Mouse (Mus musculus) bone marrow, adult 2 months (tissue): Measurements from ENCODE around the gene Ewsr1. TPM values are rescaled to one million over a fixed set of nuclear protein-coding genes. Genes with fewer than 3 reads are reported as not detected.

Experiments used
- H3K27ac ChIP-seq: fragments of 200-500 bp; 2 replicates; pipeline ENCODE4 v1.5.1; 2012; ENCODE audit warnings: low read depth, mild to moderate bottlenecking, control low read depth, inconsistent platforms, low read length; ENCODE audit not compliant: control insufficient read depth, poor library complexity, insufficient read depth
- H3K4me1 ChIP-seq: fragments of 200-500 bp; 2 replicates; pipeline ENCODE4 v1.6.1; 2011; ENCODE audit warnings: low read length; ENCODE audit not compliant: control insufficient read depth, insufficient read depth
- H3K4me3 ChIP-seq: fragments of 200-500 bp; replicated peaks from 2 replicates; pipeline ENCODE3; 2011; ENCODE audit warnings: mild to moderate bottlenecking, low read depth, low read length, control low read depth; ENCODE audit not compliant: control insufficient read depth
- CTCF ChIP-seq: fragments of 200-500 bp; IDR thresholded peaks from 2 replicates; pipeline ENCODE4 v1.5.1; 2011; ENCODE audit warnings: low read length, control low read depth; ENCODE audit not compliant: control insufficient read depth, insufficient read depth
- POLR2A ChIP-seq: fragments of 200-500 bp; IDR thresholded peaks from 2 replicates; pipeline ENCODE4 v1.6.1; 2011; ENCODE audit warnings: low read depth, mild to moderate bottlenecking, control low read depth, low read length, borderline replicate concordance; ENCODE audit not compliant: control insufficient read depth
- WGBS: fragments of 180-500 bp; shearing (Covaris S2); methylation state at CpG from one replicate; pipeline ENCODE4 v1.1.7; 2018; 5-methylcytosine and 5-hydroxymethylcytosine counted together
- polyA plus RNA-seq: library from polyadenylated mRNA; stranded (reverse); fragments of >200 nt; gene quantifications from 2 replicates; pipeline ENCODE4 v1.2.4, GENCODE M21; 2011; ENCODE audit warnings: low replicate concordance; ENCODE audit not compliant: missing spikeins, insufficient read depth, insufficient read length

Ewsr1 gene
- polyA plus RNA-seq, 1 experiment = 464 TPM

DNA sequence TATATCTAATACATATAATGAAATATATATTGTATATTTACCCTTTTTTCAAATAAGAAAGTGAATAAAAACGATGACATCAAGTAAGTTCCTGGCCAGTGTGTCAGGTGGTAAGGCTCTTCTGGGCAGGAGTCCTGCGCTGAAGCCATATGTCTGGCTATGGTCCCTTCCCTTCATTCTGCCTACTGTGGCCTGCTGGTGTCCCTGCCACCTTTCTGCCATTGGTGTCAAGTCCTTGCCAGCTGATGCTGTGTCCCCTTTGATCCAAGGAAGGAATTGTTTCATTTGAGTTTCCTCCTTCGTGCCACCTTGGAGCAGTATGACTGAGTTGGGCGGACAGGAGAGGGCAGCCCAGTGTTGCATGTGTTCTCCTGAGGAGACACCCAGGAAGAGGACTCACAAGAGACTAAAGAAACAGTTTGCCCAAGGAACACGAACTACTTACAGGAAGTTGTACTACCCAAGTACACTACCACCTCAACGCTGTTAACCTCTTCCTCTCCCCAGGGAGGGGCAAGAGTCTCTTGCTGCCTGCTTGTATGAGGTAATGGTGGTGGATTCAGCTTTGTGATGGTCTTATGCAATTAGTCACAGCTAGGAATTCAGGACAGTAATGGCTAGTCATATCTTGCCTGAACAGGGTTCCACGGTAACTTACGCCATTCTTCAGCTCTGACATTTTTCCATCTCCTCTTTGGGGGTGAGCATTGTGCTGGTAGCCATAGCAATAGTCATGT, 56.3 kb downstream of the Ewsr1 start:
- Histone ChIP-seq H3K27ac (no peak overlapping the region), H3K4me1 (peaks cover 2% of the 10 kb centered on the region; the same call in 1 of the 2 replicates), H3K4me3 (no peak overlapping the region)
- WGBS = 54% methylated on average over 8 of the region's 8 CpGs
- TF ChIP-seq CTCF = no peak
- no peak for TF ChIP-seq POLR2A

GRCm38 (mm10) chr11:5041144-5041780, 57.8 kb downstream of the Ewsr1 start:
- Histone ChIP-seq H3K4me3 (no peak overlapping the region), H3K27ac (no peak overlapping the region), H3K4me1 (peaks cover 2% of the 10 kb centered on the region; the same call in 1 of the 2 replicates)
- 91% methylated on average over 18 of the region's 18 CpGs for WGBS
- TF ChIP-seq CTCF = no peak
- no peak for TF ChIP-seq POLR2A

DNA sequence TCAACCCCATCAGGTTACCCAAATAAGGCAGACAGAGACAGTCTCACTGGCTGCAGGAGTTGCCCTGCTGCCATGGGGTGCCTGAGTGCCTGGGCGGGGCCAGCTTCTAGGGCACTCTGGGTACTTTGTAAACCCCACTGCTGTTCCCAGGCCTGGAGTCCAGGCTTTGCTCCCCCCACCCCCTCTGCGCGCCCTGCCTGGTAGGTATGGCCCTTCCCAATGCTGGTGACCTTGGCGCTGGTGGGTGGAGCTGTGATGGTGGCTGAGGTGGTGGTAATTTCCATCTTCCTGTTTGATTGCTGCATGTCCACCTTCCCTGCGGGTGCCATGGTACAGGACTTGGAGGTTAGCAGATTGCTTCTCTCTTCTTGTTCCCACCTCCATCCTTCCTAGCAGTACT, 58.5 kb downstream of the Ewsr1 start:
- WGBS = 91% methylated on average over 5 of the region's 5 CpGs
- no peak overlapping the region for H3K4me3 ChIP-seq
- no peak for TF ChIP-seq POLR2A

GRCm38 (mm10) chr11:5037146-5037854, 61.8 kb downstream of the Ewsr1 start:
- WGBS = 87% methylated on average over 8 of the region's 8 CpGs
- H3K27ac ChIP-seq = no peak overlapping the region
- TF ChIP-seq CTCF (no peak), POLR2A (no peak)
- no peaks in the 10 kb centered on the region for H3K4me1 ChIP-seq
- no peak overlapping the region for H3K4me3 ChIP-seq

More for the DNA sequence above, 58.5 kb downstream of the Ewsr1 start:
- Histone ChIP-seq H3K4me1 (peaks cover 2% of the 10 kb centered on the region; the same call in 1 of the 2 replicates), H3K27ac (no peak overlapping the region)

GRCm38 (mm10) chr11:5035421-5035820, 63.6 kb downstream of the Ewsr1 start:
- H3K4me3 ChIP-seq = no peak overlapping the region
- WGBS = 90% methylated on average over 4 of the region's 4 CpGs
- H3K27ac ChIP-seq = no peak overlapping the region
- TF ChIP-seq POLR2A = no peak
- no peak for TF ChIP-seq CTCF
- no peaks in the 10 kb centered on the region for H3K4me1 ChIP-seq

DNA sequence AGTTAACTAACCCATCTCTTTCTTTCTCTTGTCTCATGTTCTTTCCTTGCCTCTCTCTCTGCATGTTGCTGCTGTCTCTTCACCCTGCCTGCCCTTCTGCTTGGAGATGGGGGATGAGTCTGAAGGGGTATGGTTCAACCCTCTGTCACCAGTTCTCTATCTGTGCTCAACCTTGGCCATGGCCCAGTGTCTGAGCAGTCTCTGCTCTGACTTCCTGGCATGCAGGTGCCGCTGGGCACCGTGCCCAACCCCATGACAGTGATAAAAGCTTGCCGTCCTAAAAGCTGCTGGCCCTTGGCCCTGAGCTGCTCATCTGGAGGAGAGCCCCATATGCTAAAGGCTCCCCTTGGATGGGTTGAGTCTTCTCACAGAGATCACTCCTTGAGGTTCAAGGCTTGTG, 65.9 kb downstream of the Ewsr1 start:
- 52% methylated on average over 3 of the region's 3 CpGs for WGBS
- Histone ChIP-seq H3K4me3 (no peak overlapping the region), H3K27ac (no peak overlapping the region), H3K4me1 (no peaks in the 10 kb centered on the region)
- TF ChIP-seq POLR2A (no peak), CTCF (no peak)

DNA sequence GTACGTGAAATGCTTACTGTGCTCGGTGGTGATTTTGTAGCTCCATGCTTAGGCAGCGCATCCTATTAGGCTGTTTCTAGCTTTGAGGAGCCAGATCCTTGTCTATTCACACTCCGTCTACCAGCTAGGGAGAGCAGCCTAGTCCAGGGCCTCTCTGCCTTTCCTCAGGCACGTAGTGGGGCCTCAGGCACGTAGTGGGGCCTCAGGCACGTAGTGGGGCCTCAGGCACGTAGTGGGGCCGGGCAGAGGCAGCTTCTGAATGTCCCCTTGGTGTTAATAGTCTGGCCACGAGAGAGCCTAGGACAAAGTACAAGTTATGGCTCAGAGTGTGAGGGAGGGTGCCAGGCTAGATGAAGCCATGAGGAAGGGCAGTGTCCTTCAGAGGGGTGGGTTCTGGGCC, 66.4 kb downstream of the Ewsr1 start:
- Histone ChIP-seq H3K4me1 (no peaks in the 10 kb centered on the region), H3K4me3 (no peak overlapping the region), H3K27ac (no peak overlapping the region)
- no peak for TF ChIP-seq CTCF
- TF ChIP-seq POLR2A = no peak
- WGBS = 94% methylated on average over 10 of the region's 10 CpGs

- no peak overlapping the region for H3K27ac ChIP-seq
- 87% methylated on average over 7 of the region's 7 CpGs for WGBS
- no peaks in the 10 kb centered on the region for H3K4me1 ChIP-seq
- H3K4me3 ChIP-seq = no peak overlapping the region
- TF ChIP-seq POLR2A = no peak
- TF ChIP-seq CTCF = no peak
These were observed 70.8 kb downstream of the Ewsr1 start for GRCm38 (mm10) chr11:5028228-5028627.
